Mouse (Mus musculus): ENCODE results near the gene Pibf1.

DNA sequence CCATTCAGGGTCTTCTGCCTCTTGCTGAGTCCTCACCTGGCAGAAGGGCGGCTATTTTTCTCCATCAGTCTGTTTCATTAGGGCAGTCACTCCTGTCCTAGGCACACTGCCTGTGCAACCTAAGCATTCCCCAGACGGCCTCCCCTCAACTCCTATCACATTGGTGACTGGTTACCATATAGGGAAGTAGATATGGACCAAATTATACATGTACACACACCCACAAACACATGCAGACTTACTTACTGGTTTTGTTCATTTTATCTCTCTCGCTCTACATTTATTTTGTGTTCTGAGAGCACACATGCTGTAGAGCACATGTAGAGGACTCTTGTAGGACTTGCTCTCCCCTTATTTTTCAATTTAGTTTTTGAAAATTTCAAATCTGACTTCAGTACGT is 3.8 kb downstream of the Pibf1 start:
- TF ChIP-seq CTCF (IDR thresholded peaks at IDR 0.05; ENCODE audit: control insufficient read depth, insufficient read depth, insufficient read length) (no peak), CEBPB (IDR thresholded peaks at IDR 0.05; ENCODE audit: low read depth) (no peak), USF1 (IDR thresholded peaks at IDR 0.05; ENCODE audit: low read depth) (no peak), MYOD1 (IDR thresholded peaks at IDR 0.05; ENCODE audit: control insufficient read depth, insufficient read length, low read depth) (no peak)
